Mouse (Mus musculus): ENCODE data around the gene Zscan12.

DNA sequence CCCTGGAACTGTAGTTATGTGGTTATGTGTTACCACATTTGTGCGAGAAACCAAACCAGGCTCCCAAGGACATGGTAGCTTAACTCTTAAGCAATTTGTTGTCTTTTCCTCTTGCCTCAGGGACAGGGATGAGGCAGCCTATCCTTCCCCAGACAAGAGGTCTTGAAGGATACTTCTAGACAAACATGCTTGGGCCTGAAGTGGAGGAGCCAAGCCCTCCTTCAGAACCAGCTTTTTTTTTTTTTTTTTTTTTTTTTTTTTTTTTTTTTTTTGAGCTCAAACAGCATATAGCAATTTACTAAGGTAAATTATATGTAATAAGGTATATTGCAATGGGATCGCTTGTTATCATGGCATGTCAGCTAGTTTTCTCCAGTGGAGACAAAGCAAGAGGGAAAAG is 53.1 kb downstream of the Zscan12 start:
- TF ChIP-seq CTCF (conservative IDR thresholded peaks at IDR 0.05; ENCODE audit: low read length) (no peak), POU5F1 (IDR thresholded peaks at IDR 0.05; ENCODE audit: borderline replicate concordance, low read length) (no peak), NANOG (IDR thresholded peaks at IDR 0.05; ENCODE audit: borderline replicate concordance, low read length) (no peak)
